Mouse (Mus musculus): ENCODE results near the gene Med24. TPM values are rescaled to one million over a fixed set of nuclear protein-coding genes. Genes with fewer than 3 reads are reported as not detected.
"Not testable (repeated sequence)": the region's sequence is repeated elsewhere in the genome, so short reads cannot be mapped to it uniquely, and the experiment has no call there.

Med24 gene
- polyA plus RNA-seq, 1 experiment from 2014 or later, result 61.0 TPM

GRCm38 (mm10) chr11:98686976-98687375, 42.3 kb downstream of the Med24 start:
- no peak for ATAC-seq (ENCODE audit: low FRiP score, low read depth)
- Histone ChIP-seq H3K9ac (no peak overlapping the region), H3K4me1 (peaks cover 13% of the 10 kb centered on the region), H3K4me2 (replicated peaks) (no peak overlapping the region), H3K27me3 (no peaks in the 10 kb centered on the region), H3K27ac (no peak overlapping the region), H3K36me3 (peaks cover 64% of the 10 kb centered on the region), H3K9me3 (no peaks in the 10 kb centered on the region), H3K4me3 (no peak overlapping the region)
- 93% methylated on average over 4 of the region's 4 CpGs for WGBS

- Histone ChIP-seq H3K4me3 (no peak overlapping the region), H3K36me3 (peaks cover 51% of the 10 kb centered on the region), H3K9ac (no peak overlapping the region), H3K9me3 (no peaks in the 10 kb centered on the region), H3K27me3 (no peaks in the 10 kb centered on the region), H3K27ac (no peak overlapping the region), H3K4me2 (replicated peaks) (no peak overlapping the region), H3K4me1 (peaks cover 16% of the 10 kb centered on the region)
- ATAC-seq (ENCODE audit: low FRiP score, low read depth), result no peak
- 92% methylated on average over 9 of the region's 9 CpGs for WGBS
These were observed 43.6 kb downstream of the Med24 start for GRCm38 (mm10) chr11:98685642-98686041.

GRCm38 (mm10) chr11:98682811-98683210, 46.4 kb downstream of the Med24 start:
- Histone ChIP-seq H3K9ac (peak overlapping the region; percentile 99), H3K4me1 (peaks cover 16% of the 10 kb centered on the region), H3K4me2 (replicated peaks) (peak overlapping the region; percentile 88), H3K27me3 (no peaks in the 10 kb centered on the region), H3K36me3 (peaks cover 28% of the 10 kb centered on the region), H3K27ac (peak overlapping the region; percentile 52; the same call in 1 of the 2 replicates), H3K9me3 (no peaks in the 10 kb centered on the region), H3K4me3 (peak overlapping the region; percentile 99)
- ATAC-seq (ENCODE audit: low FRiP score, low read depth), result peak; percentile 4; the same call in 1 of the 2 replicates
- under 1% methylated on average over 23 of the region's 23 CpGs for whole genome bisulfite sequencing

GRCm38 (mm10) chr11:98681786-98682745, 47.2 kb downstream of the Med24 start, which contains the start of gene Psmd3:
TSS of gene Psmd3 (plus strand) at chr11:98682554.
- Histone ChIP-seq H3K4me2 (replicated peaks) (peak within 1 kb of the TSS; percentile 88), H3K36me3 (peaks cover 20% of the 10 kb centered on the region), H3K27ac (peak within 1 kb of the TSS; percentile 52; the same call in 1 of the 2 replicates), H3K4me3 (peak within 1 kb of the TSS; percentile 99), H3K9ac (peak within 1 kb of the TSS; percentile 99), H3K9me3 (no peaks in the 10 kb centered on the region), H3K4me1 (peaks cover 16% of the 10 kb centered on the region), H3K27me3 (no peaks in the 10 kb centered on the region)
- peak; percentile 97 for ATAC-seq (ENCODE audit: low FRiP score, low read depth)
- 5% methylated on average over 45 of the region's 45 CpGs for WGBS

- H3K27ac ChIP-seq, result no peak overlapping the region
- H3K9me3 ChIP-seq, result no peaks in the 10 kb centered on the region
- peaks cover 16% of the 10 kb centered on the region for H3K4me1 ChIP-seq
- H3K9ac ChIP-seq, result no peak overlapping the region
- WGBS, result 81% methylated on average over 4 of the region's 4 CpGs
- no peak overlapping the region for H3K4me2 ChIP-seq (replicated peaks)
- no peaks in the 10 kb centered on the region for H3K27me3 ChIP-seq
- H3K36me3 ChIP-seq, result peaks cover 11% of the 10 kb centered on the region
- ATAC-seq (ENCODE audit: low FRiP score, low read depth), result no peak
- H3K4me3 ChIP-seq, result no peak overlapping the region
These were observed 48.0 kb downstream of the Med24 start for GRCm38 (mm10) chr11:98681186-98681585.

- WGBS, result 89% methylated on average over 4 of the region's 4 CpGs
- H3K4me2 ChIP-seq (replicated peaks); H3K9ac ChIP-seq; H3K4me3 ChIP-seq; ATAC-seq (ENCODE audit: low FRiP score, low read depth); H3K36me3 ChIP-seq; H3K9me3 ChIP-seq; H3K27me3 ChIP-seq; H3K27ac ChIP-seq: not testable (repeated sequence)
- peaks cover 16% of the 10 kb centered on the region for H3K4me1 ChIP-seq
These were observed 48.6 kb downstream of the Med24 start for GRCm38 (mm10) chr11:98680595-98680994.

- Histone ChIP-seq H3K4me1 (peaks cover 16% of the 10 kb centered on the region), H3K9me3 (no peaks in the 10 kb centered on the region), H3K27me3 (no peaks in the 10 kb centered on the region), H3K4me3 (no peak overlapping the region), H3K27ac (no peak overlapping the region), H3K36me3 (no peaks in the 10 kb centered on the region; the same call in 1 of the 2 replicates), H3K4me2 (replicated peaks) (no peak overlapping the region), H3K9ac (no peak overlapping the region)
- 91% methylated on average over 1 of the region's 1 CpGs for WGBS
- ATAC-seq (ENCODE audit: low FRiP score, low read depth), result no peak
These were observed 49.2 kb downstream of the Med24 start for GRCm38 (mm10) chr11:98680023-98680422.

GRCm38 (mm10) chr11:98675829-98676363, 53.3 kb downstream of the Med24 start:
- Histone ChIP-seq H3K9ac (peak overlapping the region; percentile 13; the same call in 1 of the 2 replicates), H3K4me1 (no peaks in the 10 kb centered on the region), H3K4me3 (no peak overlapping the region), H3K36me3 (no peaks in the 10 kb centered on the region), H3K9me3 (no peaks in the 10 kb centered on the region), H3K4me2 (replicated peaks) (no peak overlapping the region), H3K27me3 (peaks cover 13% of the 10 kb centered on the region), H3K27ac (no peak overlapping the region)
- ATAC-seq (ENCODE audit: low FRiP score, low read depth), result no peak
- 33% methylated on average over 7 of the region's 7 CpGs for WGBS

- peak overlapping the region; percentile 42 for H3K4me2 ChIP-seq (replicated peaks)
- ATAC-seq (ENCODE audit: low FRiP score, low read depth), result not testable (repeated sequence)
These were observed 56.1 kb downstream of the Med24 start for GRCm38 (mm10) chr11:98673136-98673535.

GRCm38 (mm10) chr11:98672482-98672881, 56.8 kb downstream of the Med24 start:
- 90% methylated on average over 5 of the region's 5 CpGs for WGBS
- no peak for ATAC-seq (ENCODE audit: low FRiP score, low read depth)
- Histone ChIP-seq H3K27me3 (peaks cover 37% of the 10 kb centered on the region), H3K9ac (no peak overlapping the region), H3K4me2 (replicated peaks) (no peak overlapping the region), H3K4me1 (no peaks in the 10 kb centered on the region), H3K4me3 (no peak overlapping the region), H3K9me3 (no peaks in the 10 kb centered on the region), H3K36me3 (no peaks in the 10 kb centered on the region), H3K27ac (no peak overlapping the region)

More at GRCm38 (mm10) chr11:98673136-98673535, 56.1 kb downstream of the Med24 start:
- not testable (repeated sequence) for H3K4me3 ChIP-seq, H3K4me1 ChIP-seq, H3K9me3 ChIP-seq, H3K36me3 ChIP-seq, H3K9ac ChIP-seq, H3K27ac ChIP-seq
- 6% methylated on average over 7 of the region's 7 CpGs for WGBS
- H3K27me3 ChIP-seq, result peaks cover 30% of the 10 kb centered on the region

GRCm38 (mm10) chr11:98671857-98672256, 57.4 kb downstream of the Med24 start:
- H3K4me2 ChIP-seq (replicated peaks), result no peak overlapping the region
- H3K27me3 ChIP-seq, result peaks cover 43% of the 10 kb centered on the region
- ATAC-seq (ENCODE audit: low FRiP score, low read depth), result no peak
- WGBS, result 58% methylated on average over 5 of the region's 5 CpGs
- H3K36me3 ChIP-seq, result no peaks in the 10 kb centered on the region
- no peak overlapping the region for H3K4me3 ChIP-seq
- H3K9me3 ChIP-seq, result no peaks in the 10 kb centered on the region
- H3K9ac ChIP-seq, result no peak overlapping the region
- no peaks in the 10 kb centered on the region for H3K4me1 ChIP-seq
- H3K27ac ChIP-seq, result no peak overlapping the region

- Histone ChIP-seq H3K36me3 (no peaks in the 10 kb centered on the region), H3K27me3 (peaks cover 48% of the 10 kb centered on the region), H3K4me2 (replicated peaks) (no peak overlapping the region), H3K9ac (no peak overlapping the region), H3K27ac (no peak overlapping the region), H3K9me3 (no peaks in the 10 kb centered on the region), H3K4me3 (no peak overlapping the region), H3K4me1 (no peaks in the 10 kb centered on the region)
- 73% methylated on average over 3 of the region's 3 CpGs for WGBS
- no peak for ATAC-seq (ENCODE audit: low FRiP score, low read depth)
These were observed 57.9 kb downstream of the Med24 start for GRCm38 (mm10) chr11:98671284-98671815.

Measured in limb, embryonic 13.5 days (tissue).